Mouse (Mus musculus) layer of hippocampus, postnatal 10 days (tissue): Measurements from ENCODE around the gene Egr2. TPM values are rescaled to one million over a fixed set of nuclear protein-coding genes. Genes with fewer than 3 reads are reported as not detected.

Experiments used
- total RNA-seq, 2 experiments: library from RNA; stranded (reverse); gene quantifications; 2 replicates each; pipeline ENCODE4 v1.2.3; 2021

Egr2 gene
- total RNA-seq, 2 experiments from 2014 or later: 3.2 to 4.2 TPM

Other genes starting within 250 kb of the Egr2 start
- gene Ado, start 13.5 kb downstream of the Egr2 start, total RNA-seq: 10 to 100 TPM; 38.7 to 39.2 TPM